Mouse (Mus musculus) MEL (cell line): ENCODE results near the gene 2300002M23Rik. TPM values are rescaled to one million over a fixed set of nuclear protein-coding genes. Genes with fewer than 3 reads are reported as not detected.

Experiments used
- DNase-seq: peaks from one replicate; pipeline ENCODE4 v3.0.0; 2011; ENCODE audit warnings: low read depth, low spot score
- H3K27ac ChIP-seq: 2 replicates; pipeline ENCODE4 v1.5.1; 2012; ENCODE audit warnings: low read depth, mild to moderate bottlenecking, control low read depth, low read length, moderate library complexity; ENCODE audit not compliant: control insufficient read depth
- H3K27me3 ChIP-seq, 2 experiments: fragments of 150-350 bp in 1 of 2; sonication (generic) in 1 of 2; 2 replicates each; pipeline ENCODE4 v1.6.1; 2012; ENCODE audit warnings: low read length in 2 of 2, mild to moderate bottlenecking in 2 of 2, improper control_type of control experiment in 1 of 2, moderate library complexity in 1 of 2; ENCODE audit not compliant: insufficient read depth in 2 of 2, control insufficient read depth in 1 of 2
- H3K36me3 ChIP-seq, 2 experiments: 2 replicates each; pipeline ENCODE4 v1.6.1; 2012 to 2014; ENCODE audit warnings: low read length in 2 of 2, improper control_type of control experiment in 1 of 2, inconsistent platforms in 1 of 2, mild to moderate bottlenecking in 1 of 2; ENCODE audit not compliant: insufficient read depth in 2 of 2, control insufficient read depth in 1 of 2
- H3K4me1 ChIP-seq, 2 experiments: fragments of 150-350 bp in 1 of 2; sonication (generic) in 1 of 2; 2 replicates each; pipeline ENCODE4 v1.6.1; 2012; ENCODE audit warnings: low read length in 2 of 2, improper control_type of control experiment in 1 of 2, mild to moderate bottlenecking in 1 of 2; ENCODE audit not compliant: insufficient read depth in 2 of 2, control insufficient read depth in 1 of 2
- H3K4me3 ChIP-seq, 2 experiments: fragments of 150-350 bp in 1 of 2; sonication (generic) in 1 of 2; 2 replicates each; pipeline ENCODE4 v1.5.1; 2012; ENCODE audit warnings: low read depth in 2 of 2, low read length in 2 of 2, mild to moderate bottlenecking in 2 of 2, moderate library complexity in 2 of 2, control low read depth in 1 of 2, improper control_type of control experiment in 1 of 2; ENCODE audit not compliant: control insufficient read depth in 1 of 2, insufficient read depth in 1 of 2
- H3K79me2 ChIP-seq: 2 replicates; pipeline ENCODE4 v1.6.1; 2012; ENCODE audit warnings: mild to moderate bottlenecking, low read length, moderate library complexity; ENCODE audit not compliant: control insufficient read depth, poor library complexity, insufficient read depth
- H3K9ac ChIP-seq: 2 replicates; pipeline ENCODE4 v1.6.1; 2012; ENCODE audit warnings: low read depth, mild to moderate bottlenecking, control low read depth, low read length, moderate library complexity; ENCODE audit not compliant: control insufficient read depth, poor library complexity, severe bottlenecking
- H3K9me3 ChIP-seq: fragments of 150-350 bp; sonication (generic); replicated peaks from 2 replicates; pipeline ENCODE4 v1.6.1; 2012; ENCODE audit warnings: mild to moderate bottlenecking, low read length, improper control_type of control experiment, moderate library complexity; ENCODE audit not compliant: insufficient read depth
- CHD1 ChIP-seq: IDR thresholded peaks from 2 replicates; pipeline ENCODE4 v1.6.1; 2012; ENCODE audit warnings: low read depth, mild to moderate bottlenecking, inconsistent platforms, low read length, improper control_type of control experiment
- CTCF ChIP-seq, 3 experiments: IDR thresholded peaks in 2 of 3; conservative IDR thresholded peaks in 1 of 3; 2 replicates each; pipeline ENCODE4 v1.5.1; 2011 to 2012; ENCODE audit warnings: low read length in 3 of 3, low read depth in 2 of 3, mild to moderate bottlenecking in 2 of 3, improper control_type of control experiment in 1 of 3, inconsistent platforms in 1 of 3, mixed read lengths in 1 of 3, moderate library complexity in 1 of 3; ENCODE audit not compliant: control insufficient read depth in 1 of 3, insufficient read depth in 1 of 3, poor library complexity in 1 of 3, severe bottlenecking in 1 of 3
- ELF1 ChIP-seq: IDR thresholded peaks from 2 replicates; pipeline ENCODE4 v1.6.1; 2014; ENCODE audit warnings: low read depth, mild to moderate bottlenecking, inconsistent platforms, low read length, improper control_type of control experiment, moderate library complexity
- EP300 ChIP-seq, 2 experiments: IDR thresholded peaks; 2 replicates each; pipeline ENCODE4 v1.6.1; 2011; ENCODE audit warnings: improper control_type of control experiment in 2 of 2, low read length in 2 of 2, low read depth in 1 of 2, mild to moderate bottlenecking in 1 of 2
- ETS1 ChIP-seq: IDR thresholded peaks from 2 replicates; pipeline ENCODE4 v1.6.1; 2012; ENCODE audit warnings: low read depth, mild to moderate bottlenecking, inconsistent platforms, low read length, improper control_type of control experiment, moderate library complexity
- GABPA ChIP-seq: IDR thresholded peaks from 2 replicates; pipeline ENCODE4 v1.6.1; 2012; ENCODE audit warnings: low read depth, mild to moderate bottlenecking, inconsistent platforms, low read length, improper control_type of control experiment, moderate library complexity
- GATA1 ChIP-seq: IDR thresholded peaks from 2 replicates; pipeline ENCODE4 v1.6.1; 2011; ENCODE audit warnings: low read depth, low read length, improper control_type of control experiment
- HCFC1 ChIP-seq: IDR thresholded peaks from 2 replicates; pipeline ENCODE4 v1.6.1; 2012; ENCODE audit warnings: low read depth, mild to moderate bottlenecking, inconsistent platforms, low read length, improper control_type of control experiment, moderate library complexity
- KAT2A ChIP-seq: conservative IDR thresholded peaks from 2 replicates; pipeline ENCODE4 v1.6.1; 2012; ENCODE audit warnings: low read depth, low read length, improper control_type of control experiment, inconsistent platforms
- MAFK ChIP-seq: IDR thresholded peaks from 2 replicates; pipeline ENCODE4 v1.6.1; 2011; ENCODE audit warnings: low read depth, mild to moderate bottlenecking, low read length, improper control_type of control experiment, borderline replicate concordance
- MAX ChIP-seq: IDR thresholded peaks from 2 replicates; pipeline ENCODE4 v1.6.1; 2011; ENCODE audit warnings: low read length, improper control_type of control experiment
- NELFE ChIP-seq: IDR thresholded peaks from 2 replicates; pipeline ENCODE4 v1.6.1; 2011; ENCODE audit warnings: low read depth, low read length, improper control_type of control experiment
- NRF1 ChIP-seq: IDR thresholded peaks from 2 replicates; pipeline ENCODE4 v1.6.1; 2014; ENCODE audit warnings: low read depth, mild to moderate bottlenecking, inconsistent platforms, low read length, improper control_type of control experiment, moderate library complexity; ENCODE audit not compliant: poor library complexity, insufficient read depth, severe bottlenecking
- POLR2AphosphoS2 ChIP-seq: IDR thresholded peaks from 2 replicates; pipeline ENCODE4 v1.6.1; 2011; ENCODE audit warnings: low read length, improper control_type of control experiment
- POLR2AphosphoS5 ChIP-seq: IDR thresholded peaks from 2 replicates; pipeline ENCODE4 v1.6.1; 2012; ENCODE audit warnings: low read depth, borderline replicate concordance, mild to moderate bottlenecking, inconsistent platforms, low read length, moderate library complexity, mixed read lengths
- RAD21 ChIP-seq: IDR thresholded peaks from 2 replicates; pipeline ENCODE4 v1.6.1; 2011; ENCODE audit warnings: mild to moderate bottlenecking, low read depth, low read length, improper control_type of control experiment
- RCOR1 ChIP-seq: IDR thresholded peaks from 2 replicates; pipeline ENCODE4 v1.6.1; 2012; ENCODE audit warnings: low read depth, mild to moderate bottlenecking, inconsistent platforms, low read length, improper control_type of control experiment
- SIN3A ChIP-seq: IDR thresholded peaks from 2 replicates; pipeline ENCODE4 v1.6.1; 2012; ENCODE audit warnings: low read length, improper control_type of control experiment, inconsistent platforms
- UBTF ChIP-seq: IDR thresholded peaks from 2 replicates; pipeline ENCODE4 v1.6.1; 2012; ENCODE audit warnings: low read depth, mild to moderate bottlenecking, inconsistent platforms, low read length, improper control_type of control experiment, moderate library complexity, borderline replicate concordance; ENCODE audit not compliant: insufficient read depth
- USF1 ChIP-seq: IDR thresholded peaks from 2 replicates; pipeline ENCODE4 v1.6.1; 2014; ENCODE audit warnings: low read depth, mild to moderate bottlenecking, inconsistent platforms, low read length, improper control_type of control experiment, moderate library complexity
- ZC3H11A ChIP-seq: IDR thresholded peaks from 2 replicates; pipeline ENCODE4 v1.6.1; 2012; ENCODE audit warnings: low read depth, mild to moderate bottlenecking, inconsistent platforms, low read length, improper control_type of control experiment
- ZMIZ1 ChIP-seq: IDR thresholded peaks from 2 replicates; pipeline ENCODE4 v1.6.1; 2012; ENCODE audit warnings: low read depth, mild to moderate bottlenecking, inconsistent platforms, low read length, improper control_type of control experiment, moderate library complexity
- polyA plus RNA-seq, 2 experiments: library from polyadenylated mRNA; stranded (reverse) in 1 of 2; unstranded in 1 of 2; fragments of >175 nt in 1 of 2; fragments of >200 nt in 1 of 2; gene quantifications; 2 replicates each; pipeline versions ENCODE4 v1.2.1 to v1.2.4; 2012; ENCODE audit warnings: low replicate concordance in 2 of 2, low read depth in 1 of 2; ENCODE audit not compliant: insufficient read length in 2 of 2, insufficient read depth in 1 of 2, missing spikeins in 1 of 2
- total RNA-seq: library from RNA; depleted of rRNA; stranded (reverse); fragments of 300-350 nt; gene quantifications from 2 replicates; pipeline ENCODE4 v1.2.3, GENCODE M21; 2012

2300002M23Rik gene
- total and polyA plus RNA-seq, 3 experiments: not detected

DNA sequence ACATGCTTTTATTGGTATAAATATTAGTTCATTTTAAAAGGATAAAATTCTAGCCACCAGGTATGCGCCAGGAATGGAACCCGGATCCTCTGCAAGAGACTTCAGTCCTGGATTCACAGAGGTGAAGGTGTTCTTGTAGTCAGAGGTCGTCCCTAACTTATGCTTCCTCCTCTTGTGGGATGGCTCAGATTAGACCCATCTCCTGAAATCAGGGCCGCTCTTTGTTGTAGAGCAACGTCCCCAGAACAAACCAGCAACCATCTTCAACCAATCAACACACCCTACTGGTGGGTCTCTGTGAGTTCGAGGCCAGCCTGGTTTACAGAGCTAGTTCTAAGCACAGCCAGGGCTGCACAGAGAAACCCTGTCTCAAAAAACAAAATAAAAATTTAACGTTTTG is 27.2 kb downstream of the 2300002M23Rik start:
- H3K9me3 ChIP-seq: no peaks in the 10 kb centered on the region
- no peak overlapping the region for H3K9ac ChIP-seq
- H3K4me3 ChIP-seq: no peak overlapping the region
- H3K4me1 ChIP-seq: peaks cover 0 to 10% of the 10 kb centered on the region in 2 experiments; a peak in 1 of 4 replicates
- no peaks in the 10 kb centered on the region; a peak in 2 of 4 replicates for H3K27me3 ChIP-seq
- TF ChIP-seq CTCF (IDR thresholded peaks at IDR 0.05 in 2 of 3, conservative IDR thresholded peaks at IDR 0.05 in 1 of 3; ENCODE audit: control insufficient read depth in 1 of 3, insufficient read depth in 1 of 3, low read depth in 2 of 3, low read length in 3 of 3, poor library complexity in 1 of 3, severe bottlenecking in 1 of 3) (no peak), SIN3A (no peak), ETS1 (no peak), ZMIZ1 (no peak)
- H3K79me2 ChIP-seq: no peaks in the 10 kb centered on the region
- H3K36me3 ChIP-seq: 0 out of 4 replicates have a peak, but pooled peaks cover 0 to 2% of the 10 kb centered on the region in 2 experiments
- H3K27ac ChIP-seq: no peak overlapping the region
- no peak for DNase-seq

DNA sequence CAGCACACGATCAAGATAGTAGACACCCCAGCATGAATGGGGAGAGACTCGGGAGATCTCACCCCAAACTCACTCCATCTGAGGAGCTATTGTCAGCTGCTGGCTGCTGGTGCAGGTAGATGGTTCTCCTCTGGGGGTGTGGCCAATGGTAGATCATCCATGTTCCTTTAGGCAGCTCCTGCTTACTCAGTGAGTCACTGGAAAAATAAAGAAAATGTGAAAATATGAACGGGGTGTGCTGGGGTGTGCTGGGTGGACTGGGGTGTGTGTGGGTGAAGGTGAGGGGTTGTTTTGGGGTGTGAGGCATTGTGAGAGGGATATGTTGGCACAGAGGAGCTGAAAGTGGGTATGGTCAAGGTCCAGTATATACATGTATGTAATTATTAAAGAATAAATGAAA is 30.1 kb downstream of the 2300002M23Rik start:
- H3K27ac ChIP-seq: no peak overlapping the region
- TF ChIP-seq HCFC1 (no peak), EP300 (IDR thresholded peaks at IDR 0.05; ENCODE audit: low read depth in 1 of 2, low read length in 2 of 2) (no peak), KAT2A (no peak), MAFK (no peak), NELFE (no peak), USF1 (no peak), UBTF (no peak), ZC3H11A (no peak), CHD1 (no peak), NRF1 (no peak), POLR2AphosphoS2 (no peak), ELF1 (no peak), GABPA (no peak), MAX (no peak), POLR2AphosphoS5 (no peak), RAD21 (no peak), GATA1 (no peak), RCOR1 (no peak)
- H3K27me3 ChIP-seq: no peaks in the 10 kb centered on the region; a peak in 2 of 4 replicates
- H3K9ac ChIP-seq: no peak overlapping the region
- H3K36me3 ChIP-seq: no peaks in the 10 kb centered on the region
- DNase-seq: no peak
- H3K9me3 ChIP-seq: no peaks in the 10 kb centered on the region
- H3K4me1 ChIP-seq: peaks cover 0 to 4% of the 10 kb centered on the region in 2 experiments; a peak in 1 of 4 replicates
- no peaks in the 10 kb centered on the region for H3K79me2 ChIP-seq
- H3K4me3 ChIP-seq: no peak overlapping the region
